Mouse (Mus musculus) hematopoietic stem cell, adult 5-6 weeks (primary cell): Measurements from ENCODE around the gene Ptges2. TPM values are rescaled to one million over a fixed set of nuclear protein-coding genes. Genes with fewer than 3 reads are reported as not detected.

Experiments used
- ATAC-seq, 2 experiments: fragments of 125-278 bp in 1 of 2; replicated peaks in 1 of 2; 2 replicates each; pipeline ENCODE4 v1.8.0; 2016 to 2017; ENCODE audit warnings: inconsistent platforms in 2 of 2, mild to moderate bottlenecking in 2 of 2, moderate number of reproducible peaks in 2 of 2, low read depth in 1 of 2, moderate TSS enrichment in 1 of 2; ENCODE audit not compliant: low FRiP score in 2 of 2, poor library complexity in 2 of 2, severe bottlenecking in 2 of 2, insufficient read depth in 1 of 2, low TSS enrichment in 1 of 2
- total RNA-seq: library from RNA; stranded (forward); fragments of 172-1452, 232-1000 nt; gene quantifications from 2 replicates; pipeline ENCODE4 v1.2.3, GENCODE M21; 2017

Gene Ptges2
- total RNA-seq, 1 experiment from 2014 or later = 3.5 TPM

GRCm38 (mm10) chr2:32449761-32450754 is 54.4 kb downstream of the Ptges2 start, which contains the start of gene Naif1:
Gene Naif1 (plus strand): TSS chr2:32450457.
- no peak for ATAC-seq

GRCm38 (mm10) chr2:32450881-32451844 is 55.5 kb downstream of the Ptges2 start, which contains the start of gene Slc25a25:
Gene Slc25a25 (minus strand): TSS chr2:32451445.
- ATAC-seq = peak; percentile 80 to 84

- peak; percentile 87 to 93 for ATAC-seq
Observed at GRCm38 (mm10) chr2:32451870-32452372, 56.2 kb downstream of the Ptges2 start.

- peak in 1 of 2 experiments; percentile 20; a peak in 2 of 4 replicates for ATAC-seq
Observed at GRCm38 (mm10) chr2:32452441-32452971, 56.8 kb downstream of the Ptges2 start.

GRCm38 (mm10) chr2:32453641-32454303 is 58.1 kb downstream of the Ptges2 start:
- ATAC-seq = no peak

- no peak for ATAC-seq
Observed at GRCm38 (mm10) chr2:32454633-32455032, 58.9 kb downstream of the Ptges2 start.

GRCm38 (mm10) chr2:32455101-32455500 is 59.4 kb downstream of the Ptges2 start:
- ATAC-seq = no peak

Other genes with a start within 250 kb of the Ptges2 start
- 19.9 and 25.0 TPM in 2 replicates for gene Prrc2b, start 244.8 kb upstream of the Ptges2 start, total RNA-seq
- gene Pomt1, start 159.3 kb upstream of the Ptges2 start, total RNA-seq = 25.3 and 28.3 TPM in 2 replicates
- gene Uck1, start 135.7 kb upstream of the Ptges2 start, total RNA-seq = 32.3 and 33.3 TPM in 2 replicates
- 37.5 and 47.3 TPM in 2 replicates for gene Golga2, start 108.5 kb upstream of the Ptges2 start, total RNA-seq
- 230 and 365 TPM in 2 replicates for gene Swi5, start 107.8 kb upstream of the Ptges2 start, total RNA-seq
- gene Ciz1, start 43.6 kb upstream of the Ptges2 start, total RNA-seq = 76.7 and 78.2 TPM in 2 replicates
- gene Dnm1, start 42.6 kb upstream of the Ptges2 start, total RNA-seq = not detected in 2 replicates
- 2.5 and 6.8 TPM in 2 replicates for gene 1110008P14Rik, start 14.0 kb upstream of the Ptges2 start, total RNA-seq
- gene Lcn2, start 7.6 kb upstream of the Ptges2 start, total RNA-seq = 91.4 and 276 TPM in 2 replicates
- gene Naif1, start 54.6 kb downstream of the Ptges2 start, total RNA-seq = 2.4 and 3.8 TPM in 2 replicates
- gene Slc25a25, start 55.5 kb downstream of the Ptges2 start, total RNA-seq = 10.8 and 22.3 TPM in 2 replicates
- gene Fam102a, start 139.4 kb downstream of the Ptges2 start, total RNA-seq = 10.0 and 11.6 TPM in 2 replicates
- gene Dpm2, start 175.0 kb downstream of the Ptges2 start, total RNA-seq = 35.6 and 43.0 TPM in 2 replicates
- not detected in 2 replicates for gene Pip5kl1, start 178.9 kb downstream of the Ptges2 start, total RNA-seq
- gene 9430097D07Rik, start 179.8 kb downstream of the Ptges2 start, total RNA-seq = not detected in 2 replicates
- 17.5 and 26.0 TPM in 2 replicates for gene St6galnac4, start 191.2 kb downstream of the Ptges2 start, total RNA-seq
- gene St6galnac6, start 203.8 kb downstream of the Ptges2 start, total RNA-seq = 13.3 TPM in 2 replicates
- gene Ak1, start 225.9 kb downstream of the Ptges2 start, total RNA-seq = 13.1 and 15.8 TPM in 2 replicates